ENCODE assay signal across 8 mouse cellular contexts in the genomic region with DNA sequence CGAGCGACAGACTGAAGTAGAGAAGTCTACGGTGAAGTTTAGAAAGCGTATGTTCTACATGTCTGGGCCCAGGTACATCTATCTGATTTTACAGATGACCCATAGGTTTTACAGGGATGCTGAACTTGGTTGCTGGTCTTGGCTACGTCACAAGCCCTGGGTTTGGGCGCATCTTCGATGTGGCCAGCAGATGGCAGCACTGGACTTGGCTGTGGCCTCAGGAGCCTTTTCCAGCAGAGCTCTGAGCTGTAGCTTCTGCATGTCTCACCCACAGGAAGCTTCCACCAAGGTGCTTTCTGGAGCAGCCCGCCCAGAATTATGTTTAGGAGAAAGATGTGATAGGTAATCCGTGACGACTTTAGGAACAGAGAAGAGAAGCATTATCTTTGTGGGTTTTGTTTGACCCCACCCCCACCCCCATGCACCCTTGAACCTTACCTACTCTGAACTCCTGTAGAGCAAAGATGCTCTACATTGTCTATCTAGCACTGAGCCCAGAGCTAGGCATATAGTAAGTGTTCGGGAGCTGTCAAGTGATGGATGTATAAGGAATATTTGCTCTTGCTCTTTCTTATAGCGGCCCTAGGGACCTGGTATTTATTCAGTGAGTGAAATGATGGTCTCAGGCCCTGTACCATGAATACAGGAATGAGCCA. TPM values are rescaled to one million over a fixed set of nuclear protein-coding genes. Genes with fewer than 3 reads are reported as not detected.
A peak's percentile ranks its signal among the peaks of the same experiment; 100 is the strongest.
DNase-seq lines count a peak whose midpoint lies in the region; ATAC-seq and TF ChIP-seq lines count a peak whose summit lies in the region.

No protein-coding gene starts in this region.

- DNase-seq in Muller cell, postnatal 12 days (ENCODE audit: inconsistent ontology term): peak; percentile 66
- DNase-seq in cerebellum, adult 9-11 months: peak; percentile 89
- peak; percentile 74 to 86 for DNase-seq in frontal cortex, postnatal 10 days (ENCODE audit: low spot score in 2 of 2)
- DNase-seq in layer of hippocampus, postnatal 10 days (ENCODE audit: low spot score in 2 of 2): peak; percentile 89 to 90
- DNase-seq in lung, postnatal 0 days (ENCODE audit: low spot score): peak; percentile 92
- DNase-seq in ovary, postnatal 36 days (ENCODE audit: low spot score): peak; percentile 82
- DNase-seq in thymus, postnatal 10 days (ENCODE audit: low spot score in 2 of 2): peak; percentile 73 to 90

- TF ChIP-seq CTCF in lung, postnatal 0 days (IDR thresholded peaks at IDR 0.05): peak; percentile 99

- no peak overlapping the region for H3K4me2 ChIP-seq in hindbrain, embryonic 13.5 days
- H3K4me2 ChIP-seq in lung, postnatal 0 days (replicated peaks; ENCODE audit: low read depth, low read length): no peak overlapping the region

- H3K36me3 ChIP-seq in hindbrain, embryonic 13.5 days: no peaks in the 10 kb centered on the region
- H3K36me3 ChIP-seq in lung, postnatal 0 days (ENCODE audit: insufficient read depth, low read length): no peaks in the 10 kb centered on the region

- 35% methylated on average over 12 of the region's 12 CpGs for WGBS in hindbrain, embryonic 13.5 days
- 26% methylated on average over 12 of the region's 12 CpGs for WGBS in lung, postnatal 0 days

- H3K4me1 ChIP-seq in hindbrain, embryonic 13.5 days (replicated peaks): no peaks in the 10 kb centered on the region
- peaks cover 11% of the 10 kb centered on the region for H3K4me1 ChIP-seq in lung, postnatal 0 days (ENCODE audit: insufficient read depth, low read depth, low read length)

- peak; percentile 71 for ATAC-seq in hindbrain, embryonic 13.5 days (ENCODE audit: low FRiP score)
- ATAC-seq in lung, postnatal 0 days: peak; percentile 67

- H3K4me3 ChIP-seq in hindbrain, embryonic 13.5 days: no peak overlapping the region
- no peak overlapping the region for H3K4me3 ChIP-seq in lung, postnatal 0 days (ENCODE audit: low read depth, low read length)

- TF ChIP-seq EP300 in lung, postnatal 0 days (IDR thresholded peaks at IDR 0.05): no peak

- H3K9ac ChIP-seq in hindbrain, embryonic 13.5 days: no peak overlapping the region
- no peak overlapping the region for H3K9ac ChIP-seq in lung, postnatal 0 days (replicated peaks; ENCODE audit: low read depth)

- H3K27me3 ChIP-seq in hindbrain, embryonic 13.5 days: no peaks in the 10 kb centered on the region
- H3K27me3 ChIP-seq in lung, postnatal 0 days (replicated peaks; ENCODE audit: insufficient read depth, low read length): no peaks in the 10 kb centered on the region

- H3K27ac ChIP-seq in hindbrain, embryonic 13.5 days: no peak overlapping the region
- no peak overlapping the region for H3K27ac ChIP-seq in lung, postnatal 0 days (ENCODE audit: low read length)

- H3K9me3 ChIP-seq in hindbrain, embryonic 13.5 days: no peaks in the 10 kb centered on the region
- H3K9me3 ChIP-seq in lung, postnatal 0 days (ENCODE audit: low read length): no peaks in the 10 kb centered on the region

RNA-seq across cellular contexts. Expression of a gene that starts 50.7 kb away (rescaled TPM):
- polyA plus RNA-seq in hindbrain, embryonic 13.5 days (2015; fragmentation: Nextera tagmentation; extraction: Ambion mirVana): 151 and 157 TPM in 2 replicates
- 10 to 100 TPM; 78.4 to 83.3 TPM for total RNA-seq in layer of hippocampus, postnatal 10 days (2021)
- polyA plus RNA-seq in lung, postnatal 0 days (2015; fragmentation: Nextera tagmentation; extraction: Ambion mirVana): 136 and 149 TPM in 2 replicates
